Mouse (Mus musculus) brown adipose tissue, adult 24 weeks (tissue): Measurements from ENCODE around the gene Gper1. TPM values are rescaled to one million over a fixed set of nuclear protein-coding genes. Genes with fewer than 3 reads are reported as not detected.

ENCODE experiments used
- H3K27ac ChIP-seq: fragments of 200-500 bp; replicated peaks from 2 replicates; pipeline ENCODE4 v1.5.1; 2012; ENCODE audit warnings: low read depth, mild to moderate bottlenecking, low read length
- H3K4me1 ChIP-seq: fragments of 200-500 bp; 2 replicates; pipeline ENCODE4 v1.6.1; 2012; ENCODE audit warnings: low read length, mixed read lengths; ENCODE audit not compliant: control insufficient read depth, insufficient read depth, insufficient read length
- H3K4me3 ChIP-seq: fragments of 200-500 bp; 2 replicates; pipeline ENCODE4 v1.5.1; 2012; ENCODE audit warnings: low read depth, mild to moderate bottlenecking, low read length, moderate library complexity; ENCODE audit not compliant: insufficient read depth
- polyA plus RNA-seq: library from polyadenylated mRNA; stranded (reverse); fragments of >200 nt; gene quantifications from 2 replicates; pipeline ENCODE4 v1.2.4, GENCODE M21; 2012; ENCODE audit not compliant: missing spikeins, insufficient read depth, insufficient read length

The Gper1 gene
- 1.8 TPM in 1 of 2 replicates, not detected in the other for polyA plus RNA-seq

DNA sequence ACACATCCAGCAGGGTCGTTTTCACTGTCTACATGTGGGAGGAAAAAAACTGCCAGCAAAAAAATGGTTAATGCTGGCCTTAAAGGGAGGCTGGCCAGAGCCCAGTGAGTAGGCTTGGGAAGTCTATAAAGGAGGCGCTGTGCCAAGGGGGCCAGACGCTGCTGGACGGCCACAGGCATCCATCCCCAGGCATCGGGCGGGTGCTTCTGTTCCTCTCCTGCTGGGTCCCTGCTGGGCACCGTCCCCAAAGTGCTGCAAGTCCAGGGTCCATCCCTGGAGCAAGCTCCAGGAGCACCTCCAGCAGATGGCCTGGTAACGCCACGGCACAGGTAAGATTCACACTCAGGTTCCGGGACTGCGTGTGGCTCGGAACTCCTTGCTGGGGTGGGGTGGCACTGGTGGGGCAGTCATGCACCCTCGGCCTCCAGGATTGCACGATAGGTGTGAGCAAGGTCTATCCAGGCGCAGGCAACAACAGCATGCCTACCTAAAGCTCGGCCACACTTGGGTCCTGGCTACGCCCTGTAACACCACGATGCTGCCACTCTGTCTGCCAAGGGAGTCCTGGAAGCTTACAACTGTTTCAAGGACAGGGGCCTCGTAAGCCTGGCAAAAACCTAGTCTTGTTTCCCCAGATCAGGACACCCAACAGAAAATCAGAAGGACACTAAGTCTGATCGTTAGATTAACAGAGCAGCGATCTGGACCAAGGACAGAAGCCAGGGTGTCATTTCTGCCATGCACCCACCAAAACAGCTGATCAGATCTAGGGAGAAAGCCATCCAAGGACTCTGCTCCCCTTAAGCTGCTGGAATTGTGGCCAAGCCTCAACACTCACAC is at the start of gene Gper1:
Gene Gper1, plus strand, starts transcription at position 126 of the 840 bp plus-strand sequence.
- no peaks in the 10 kb centered on the region for H3K4me1 ChIP-seq
- H3K27ac ChIP-seq = 0 out of 2 replicates have a peak within 1 kb of the TSS, but pooled peaks have one; percentile 12
- peak within 1 kb of the TSS; percentile 39 for H3K4me3 ChIP-seq

- Histone ChIP-seq H3K4me1 (peaks cover 50% of the 10 kb centered on the region), H3K27ac (peak overlapping the region; percentile 40), H3K4me3 (no peak overlapping the region)
These were observed 49.0 kb upstream of the Gper1 start for GRCm38 (mm10) chr5:139373889-139374444.

DNA sequence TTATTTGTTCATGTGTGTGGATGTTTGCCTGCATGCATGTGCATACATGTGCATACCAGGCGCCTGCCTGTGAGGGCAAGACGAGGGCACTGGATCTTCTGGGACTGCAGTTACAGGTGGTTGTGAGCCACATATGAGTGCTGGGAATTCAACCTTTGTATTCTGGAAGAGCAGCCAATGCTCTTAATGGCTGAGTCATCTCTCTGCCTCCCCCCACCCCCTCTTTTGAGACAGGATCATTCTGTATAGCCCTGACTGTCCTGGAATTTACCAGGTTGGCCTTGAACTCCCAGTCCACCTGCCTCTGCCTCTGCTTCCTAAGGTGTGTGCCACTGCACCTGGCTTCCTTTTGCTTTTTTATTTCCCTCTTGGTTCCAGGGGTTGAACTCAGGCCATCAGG is 48.1 kb upstream of the Gper1 start:
- Histone ChIP-seq H3K4me1 (peaks cover 58% of the 10 kb centered on the region), H3K4me3 (no peak overlapping the region), H3K27ac (no peak overlapping the region)

DNA sequence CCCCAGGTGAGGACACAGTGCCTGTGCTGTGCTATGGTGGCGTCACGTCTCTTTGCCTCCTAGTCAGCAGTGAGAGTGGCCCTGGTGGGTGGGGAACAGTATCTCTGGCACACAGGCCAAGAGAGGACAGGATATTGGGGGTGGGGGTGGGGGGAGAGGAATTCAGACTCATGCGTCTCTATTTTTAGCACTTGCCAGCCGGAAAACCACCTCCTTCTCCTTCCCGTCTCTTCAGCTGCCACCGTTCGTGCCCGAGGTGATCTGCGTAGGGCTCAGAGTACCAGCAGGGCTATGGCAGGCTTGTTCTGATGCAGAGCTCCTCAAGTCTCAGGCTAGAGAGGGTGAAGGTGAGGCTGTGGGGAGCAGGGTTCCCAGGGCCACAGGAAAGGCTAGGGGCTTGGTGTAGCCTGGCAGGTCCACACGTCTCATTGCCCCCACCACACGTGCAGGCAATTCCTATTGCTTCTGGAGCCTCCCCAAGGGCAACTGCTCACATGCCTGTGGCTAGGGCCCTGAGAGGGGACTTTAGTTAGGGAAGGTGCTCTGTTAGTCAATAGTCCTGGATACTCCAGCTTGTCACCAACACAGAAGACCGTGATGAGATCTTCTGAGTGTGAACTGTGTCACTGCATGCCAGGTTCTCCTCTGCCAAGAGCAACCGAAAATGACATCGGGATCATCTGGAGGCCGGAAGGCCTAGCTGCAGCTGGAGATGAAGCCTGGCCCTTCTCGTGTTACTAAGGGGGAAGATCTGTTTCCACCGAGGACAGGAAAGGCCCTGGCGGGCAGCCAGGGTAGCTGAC is 45.3 kb upstream of the Gper1 start, which contains the start of gene Gpr146:
Gene Gpr146, plus strand, starts transcription at position 230 of the 803 bp plus-strand sequence.
- H3K27ac ChIP-seq = peak within 1 kb of the TSS; percentile 95
- H3K4me3 ChIP-seq = no peak within 1 kb of the TSS
- peaks cover 50% of the 10 kb centered on the region for H3K4me1 ChIP-seq

- peaks cover 52% of the 10 kb centered on the region for H3K4me1 ChIP-seq
- H3K4me3 ChIP-seq = no peak overlapping the region
- H3K27ac ChIP-seq = peak overlapping the region; percentile 95
These were observed 44.7 kb upstream of the Gper1 start for GRCm38 (mm10) chr5:139378271-139378556.

DNA sequence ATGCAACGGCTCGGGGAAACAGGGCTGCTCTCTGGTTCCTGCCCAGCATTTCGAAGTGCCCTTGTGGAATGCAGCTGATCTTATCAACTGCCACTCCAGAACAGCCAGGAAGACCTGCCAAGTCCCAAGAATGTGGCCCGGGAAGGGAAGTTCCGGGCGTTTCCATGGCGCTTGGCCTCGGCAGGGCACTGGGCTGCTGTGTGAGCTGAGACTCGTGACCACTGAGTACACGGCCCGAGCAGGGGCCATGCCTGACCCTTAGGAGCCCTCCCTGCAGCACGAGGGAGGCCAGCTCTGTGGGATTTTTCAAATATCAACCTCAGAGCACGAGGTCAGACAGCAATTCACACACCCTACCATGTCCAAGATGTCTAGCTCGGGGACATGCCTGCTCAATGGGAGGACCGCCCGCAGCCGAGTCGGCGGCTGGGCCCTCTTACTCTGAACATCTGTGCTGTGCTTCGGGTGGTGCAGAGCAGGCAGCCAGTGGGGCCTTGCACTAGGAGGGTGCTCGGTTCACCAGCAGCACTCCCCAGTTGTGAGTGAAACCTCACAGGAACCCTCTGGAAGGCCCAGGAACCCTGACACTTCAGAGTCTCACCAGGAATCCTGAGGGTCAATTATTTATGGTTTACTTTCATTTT is 43.8 kb upstream of the Gper1 start:
- peaks cover 58% of the 10 kb centered on the region for H3K4me1 ChIP-seq
- peak overlapping the region; percentile 95 for H3K27ac ChIP-seq
- no peak overlapping the region for H3K4me3 ChIP-seq

DNA sequence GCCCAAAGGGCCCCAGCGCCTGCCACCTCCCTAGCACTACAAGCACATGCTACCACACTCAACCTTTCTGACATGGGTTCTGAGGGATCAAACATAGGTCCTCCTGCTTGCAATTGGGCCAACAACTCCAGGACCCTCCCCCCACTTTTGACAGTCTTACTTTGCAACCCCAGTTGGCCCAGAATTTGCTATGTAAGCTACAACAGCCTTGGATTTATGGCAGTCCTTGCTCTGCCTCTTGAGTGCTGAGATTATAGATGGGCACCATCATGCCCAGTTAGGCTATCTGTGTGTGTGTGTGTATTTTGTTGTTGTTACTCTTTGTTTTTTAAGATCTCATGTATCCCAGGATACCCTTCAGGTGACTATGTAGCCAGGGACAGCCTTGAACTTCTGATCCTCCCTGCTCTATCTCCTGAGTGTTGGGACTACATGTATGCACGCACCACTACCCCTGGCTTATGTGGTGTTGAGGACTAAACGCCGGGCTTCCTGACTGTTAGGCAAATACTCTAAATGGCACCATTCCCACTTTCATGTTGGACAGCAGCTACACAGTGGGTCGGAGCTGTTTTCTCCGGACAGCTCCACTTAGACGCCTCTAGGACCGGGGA is 43.1 kb upstream of the Gper1 start:
- Histone ChIP-seq H3K27ac (peak overlapping the region; percentile 95), H3K4me1 (peaks cover 57% of the 10 kb centered on the region), H3K4me3 (peak overlapping the region; percentile 47)

DNA sequence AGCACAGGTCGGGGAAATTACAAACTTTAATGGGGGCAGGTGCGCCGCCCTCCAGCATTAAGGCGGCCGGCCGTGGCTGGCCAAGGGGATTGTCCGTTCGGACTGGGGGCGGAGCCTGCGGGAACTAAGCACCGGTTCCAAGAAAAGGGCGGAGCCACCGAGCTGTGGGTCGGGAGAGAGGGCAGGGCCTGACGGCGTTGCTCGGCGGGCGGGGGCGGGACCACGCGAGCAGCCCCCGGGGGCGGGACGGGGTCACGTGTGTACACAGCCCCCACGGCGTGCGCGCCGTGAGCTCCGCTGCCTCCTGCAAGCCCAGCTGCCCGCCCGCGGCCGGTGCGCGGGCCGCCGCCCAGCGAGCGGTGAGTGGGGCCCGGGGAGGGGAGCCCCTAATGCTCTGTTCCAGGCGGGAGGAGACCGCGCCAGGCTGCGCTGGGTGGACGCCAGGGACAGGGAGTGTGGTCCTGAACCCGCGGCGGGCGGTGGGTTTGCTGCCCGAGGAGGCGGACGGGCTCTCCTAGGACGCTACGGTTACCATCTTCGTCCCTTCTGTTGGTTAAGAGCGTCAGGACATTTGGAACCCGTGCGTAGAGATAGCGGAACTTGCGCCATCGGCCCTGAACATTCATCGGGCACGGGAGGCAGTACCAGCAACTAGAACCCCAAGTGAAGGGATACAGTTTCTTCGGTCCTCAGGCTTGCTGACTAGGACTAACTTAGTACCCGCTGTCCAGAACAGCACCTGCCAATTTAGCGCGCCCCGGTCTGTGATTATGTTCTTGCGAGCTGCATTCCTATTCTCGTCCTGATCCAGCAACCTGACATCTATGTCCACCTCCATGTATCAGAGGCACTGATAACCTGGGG is 42.3 kb upstream of the Gper1 start:
- peak overlapping the region; percentile 96 for H3K4me3 ChIP-seq
- H3K4me1 ChIP-seq = peaks cover 64% of the 10 kb centered on the region
- H3K27ac ChIP-seq = peak overlapping the region; percentile 96

DNA sequence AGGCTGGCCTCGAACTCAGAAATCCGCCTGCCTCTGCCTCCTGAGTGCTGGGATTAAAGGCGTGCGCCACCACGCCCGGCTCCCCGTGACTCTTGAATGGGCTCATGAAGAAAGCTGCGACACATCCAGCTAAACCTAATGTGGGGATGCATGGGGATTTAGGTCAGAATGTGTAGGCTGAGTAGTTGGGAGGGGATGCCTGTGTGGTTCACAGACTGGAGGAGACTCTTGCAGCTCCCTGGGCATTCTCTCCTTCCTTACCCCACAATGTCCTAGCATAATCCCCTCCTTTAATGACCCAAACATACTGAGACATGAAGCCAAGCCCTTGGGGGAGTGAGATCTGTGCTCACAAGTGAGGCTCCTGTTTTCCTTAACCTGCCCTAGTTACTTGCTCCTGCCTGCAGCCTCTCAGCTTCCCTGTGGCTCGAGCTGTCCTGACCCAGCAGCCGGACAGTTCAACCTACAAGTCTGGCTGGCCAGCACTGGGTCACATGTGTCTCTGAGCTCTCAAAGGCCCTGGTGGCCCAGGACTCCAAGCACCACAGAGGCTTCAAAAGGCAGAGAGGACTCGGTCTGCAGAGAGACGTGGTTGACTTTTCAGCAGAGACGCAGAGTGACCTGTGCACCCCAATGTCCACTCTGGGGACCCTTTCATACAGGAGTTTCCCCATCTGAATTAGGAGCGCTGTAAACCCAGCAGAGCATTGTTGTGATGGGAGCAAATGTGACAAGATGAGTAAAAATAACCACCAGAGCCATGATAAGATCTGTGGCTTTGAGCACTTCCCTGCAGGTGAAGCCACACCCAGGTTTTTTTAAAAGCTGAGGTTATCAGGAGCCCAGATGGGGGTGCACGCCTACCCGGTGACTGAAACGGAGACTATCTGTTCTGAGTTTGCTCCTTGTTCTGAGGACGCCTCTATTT is 41.1 kb upstream of the Gper1 start:
- Histone ChIP-seq H3K4me1 (peaks cover 64% of the 10 kb centered on the region), H3K4me3 (peak overlapping the region; percentile 96), H3K27ac (peak overlapping the region; percentile 96)

- peak overlapping the region; percentile 96 for H3K4me3 ChIP-seq
- H3K4me1 ChIP-seq = peaks cover 68% of the 10 kb centered on the region
- peak overlapping the region; percentile 96 for H3K27ac ChIP-seq
These were observed 40.2 kb upstream of the Gper1 start for GRCm38 (mm10) chr5:139382760-139383159.

- Histone ChIP-seq H3K4me3 (peak overlapping the region; percentile 96), H3K27ac (peak overlapping the region; percentile 96), H3K4me1 (peaks cover 66% of the 10 kb centered on the region)
These were observed 39.7 kb upstream of the Gper1 start for GRCm38 (mm10) chr5:139383234-139383633.

DNA sequence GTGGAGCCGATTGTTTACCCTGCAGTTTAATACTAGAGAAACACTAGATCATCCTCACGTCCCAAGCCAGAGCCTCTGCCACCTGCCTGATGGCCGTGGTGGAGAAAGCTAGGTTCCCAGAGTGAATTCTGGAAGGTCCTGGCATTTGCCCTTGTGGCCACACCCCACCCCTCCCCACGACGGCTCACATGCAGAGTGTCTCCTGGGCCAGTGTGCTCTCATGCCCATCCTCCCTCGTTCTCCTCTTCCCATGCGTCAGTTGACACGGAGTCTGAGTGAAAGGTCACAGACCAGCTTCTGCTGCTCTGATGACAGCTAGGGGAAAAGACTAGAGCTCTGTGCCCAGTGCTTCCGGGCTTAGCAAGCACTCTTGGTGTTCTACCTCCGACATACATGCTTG is 38.4 kb upstream of the Gper1 start:
- H3K4me3 ChIP-seq = peak overlapping the region; percentile 24; the same call in 1 of the 2 replicates
- peaks cover 61% of the 10 kb centered on the region for H3K4me1 ChIP-seq
- peak overlapping the region; percentile 96 for H3K27ac ChIP-seq

- Histone ChIP-seq H3K4me1 (peaks cover 66% of the 10 kb centered on the region), H3K27ac (peak overlapping the region; percentile 96), H3K4me3 (no peak overlapping the region)
These were observed 36.9 kb upstream of the Gper1 start for GRCm38 (mm10) chr5:139386047-139386446.
